Mouse (Mus musculus) cerebellum, adult 2 months (tissue): Measurements from ENCODE around the gene Mrpl27. TPM values are rescaled to one million over a fixed set of nuclear protein-coding genes. Genes with fewer than 3 reads are reported as not detected.

ENCODE experiments used
- DNase-seq, 2 experiments: peaks; one replicate each; pipeline ENCODE4 v3.0.0; 2021
- H3K27ac ChIP-seq: fragments of 200-500 bp; 2 replicates; pipeline ENCODE4 v1.5.1; 2012; ENCODE audit warnings: low read length, control low read depth, inconsistent platforms; ENCODE audit not compliant: insufficient read depth
- H3K27me3 ChIP-seq: fragments of 200-500 bp; 2 replicates; pipeline ENCODE4 v1.6.1; 2012; ENCODE audit warnings: inconsistent platforms, mild to moderate bottlenecking, low read length, moderate library complexity; ENCODE audit not compliant: control insufficient read depth, insufficient read depth
- H3K4me1 ChIP-seq: fragments of 200-500 bp; 2 replicates; pipeline ENCODE4 v1.6.1; 2011; ENCODE audit warnings: low read length; ENCODE audit not compliant: control insufficient read depth, insufficient read depth
- H3K4me3 ChIP-seq: fragments of 200-500 bp; replicated peaks from 2 replicates; pipeline ENCODE3; 2011; ENCODE audit warnings: mild to moderate bottlenecking, low read depth, low read length, control low read depth; ENCODE audit not compliant: insufficient read depth
- CTCF ChIP-seq: fragments of 200-500 bp; IDR thresholded peaks from 2 replicates; pipeline ENCODE4 v1.5.1; 2011; ENCODE audit warnings: low read depth, mild to moderate bottlenecking, control low read depth, low read length, moderate library complexity, borderline replicate concordance; ENCODE audit not compliant: insufficient read depth
- POLR2A ChIP-seq: fragments of 200-500 bp; IDR thresholded peaks from 2 replicates; pipeline ENCODE4 v1.6.1; 2011; ENCODE audit warnings: low read length, control low read depth, borderline replicate concordance; ENCODE audit not compliant: insufficient read depth
- WGBS: fragments of 180-500 bp; shearing (Covaris S2); methylation state at CpG from one replicate; pipeline ENCODE4 v1.1.7; 2018; 5-methylcytosine and 5-hydroxymethylcytosine counted together
- polyA plus RNA-seq: library from polyadenylated mRNA; depleted of rRNA; stranded (reverse); fragments of >200 nt; gene quantifications from 2 replicates; pipeline ENCODE4 v1.2.3, GENCODE M21; 2012; rRNA removed

The Mrpl27 gene
- polyA plus RNA-seq, 1 experiment: 136 TPM

GRCm38 (mm10) chr11:94697140-94697539 lies 43.6 kb downstream of the Mrpl27 start:
- Histone ChIP-seq H3K4me1 (no peaks in the 10 kb centered on the region), H3K27ac (no peak overlapping the region), H3K27me3 (no peaks in the 10 kb centered on the region), H3K4me3 (no peak overlapping the region)
- 93% methylated on average over 2 of the region's 2 CpGs for WGBS
- TF ChIP-seq POLR2A (no peak), CTCF (no peak)
- DNase-seq: no peak

DNA sequence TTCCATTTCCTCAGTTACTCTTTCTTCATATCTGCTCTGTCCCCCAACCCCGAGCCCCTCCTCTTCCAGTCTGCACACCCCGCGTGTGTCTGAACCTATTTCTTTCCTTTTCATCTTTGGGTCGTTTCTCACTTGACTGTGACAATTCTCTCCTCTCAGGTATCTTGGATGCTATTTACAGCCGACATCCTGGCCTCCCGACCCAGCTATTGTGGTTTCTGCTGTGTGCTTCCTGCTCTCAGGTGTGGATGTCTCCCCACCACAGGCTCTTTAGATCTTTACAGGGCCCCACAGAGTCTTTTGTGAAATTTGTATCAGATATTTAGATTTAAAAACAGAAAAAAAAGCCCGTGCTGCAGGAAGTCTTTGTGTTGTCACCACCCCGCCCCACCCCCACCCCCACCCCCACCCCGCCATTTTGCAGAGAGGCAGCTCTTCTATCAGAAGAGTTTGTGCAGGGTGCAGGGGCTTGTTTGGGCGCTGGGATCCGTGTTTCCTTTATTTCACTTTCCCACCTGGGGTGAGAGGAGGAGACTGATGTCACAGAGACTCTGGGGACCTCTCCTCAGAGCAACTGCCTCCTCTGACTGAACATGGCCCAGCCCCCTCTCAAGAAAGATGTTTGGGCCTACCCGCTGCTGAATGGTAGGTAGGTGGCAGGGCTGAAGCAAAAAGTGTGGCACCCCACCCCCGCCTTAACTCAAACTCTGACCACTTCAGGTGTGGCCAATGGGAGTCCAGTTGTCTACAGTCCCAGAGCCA lies 44.3 kb downstream of the Mrpl27 start:
- TF ChIP-seq CTCF: no peak
- no peak for TF ChIP-seq POLR2A
- H3K27me3 ChIP-seq: no peaks in the 10 kb centered on the region
- 49% methylated on average over 13 of the region's 13 CpGs for WGBS
- H3K4me1 ChIP-seq: peaks cover 3% of the 10 kb centered on the region
- DNase-seq: no peak
- no peak overlapping the region for H3K27ac ChIP-seq
- H3K4me3 ChIP-seq: no peak overlapping the region

DNA sequence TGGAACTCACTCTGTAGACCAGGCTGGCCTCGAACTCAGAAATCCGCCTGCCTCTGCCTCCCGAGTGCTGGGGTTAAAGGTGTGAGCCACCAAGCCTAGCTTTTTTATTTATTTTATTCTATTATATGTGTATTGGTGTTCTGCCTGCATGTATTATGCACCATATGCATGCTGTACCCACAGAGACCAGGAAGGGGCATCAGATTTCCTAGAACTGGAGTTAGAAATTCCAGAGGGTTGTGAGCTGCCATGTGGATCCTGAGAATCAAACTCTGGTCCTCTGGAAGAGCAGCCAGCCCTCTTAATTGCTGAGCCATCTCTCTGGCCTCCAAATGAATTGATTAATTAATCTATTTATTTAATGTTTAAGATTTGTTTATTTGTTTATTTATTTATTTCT lies 45.8 kb downstream of the Mrpl27 start:
- TF ChIP-seq POLR2A: no peak
- Histone ChIP-seq H3K27ac (no peak overlapping the region), H3K4me1 (peaks cover 4% of the 10 kb centered on the region), H3K27me3 (no peaks in the 10 kb centered on the region), H3K4me3 (no peak overlapping the region)
- WGBS: 98% methylated on average over 3 of the region's 3 CpGs
- DNase-seq: no peak

DNA sequence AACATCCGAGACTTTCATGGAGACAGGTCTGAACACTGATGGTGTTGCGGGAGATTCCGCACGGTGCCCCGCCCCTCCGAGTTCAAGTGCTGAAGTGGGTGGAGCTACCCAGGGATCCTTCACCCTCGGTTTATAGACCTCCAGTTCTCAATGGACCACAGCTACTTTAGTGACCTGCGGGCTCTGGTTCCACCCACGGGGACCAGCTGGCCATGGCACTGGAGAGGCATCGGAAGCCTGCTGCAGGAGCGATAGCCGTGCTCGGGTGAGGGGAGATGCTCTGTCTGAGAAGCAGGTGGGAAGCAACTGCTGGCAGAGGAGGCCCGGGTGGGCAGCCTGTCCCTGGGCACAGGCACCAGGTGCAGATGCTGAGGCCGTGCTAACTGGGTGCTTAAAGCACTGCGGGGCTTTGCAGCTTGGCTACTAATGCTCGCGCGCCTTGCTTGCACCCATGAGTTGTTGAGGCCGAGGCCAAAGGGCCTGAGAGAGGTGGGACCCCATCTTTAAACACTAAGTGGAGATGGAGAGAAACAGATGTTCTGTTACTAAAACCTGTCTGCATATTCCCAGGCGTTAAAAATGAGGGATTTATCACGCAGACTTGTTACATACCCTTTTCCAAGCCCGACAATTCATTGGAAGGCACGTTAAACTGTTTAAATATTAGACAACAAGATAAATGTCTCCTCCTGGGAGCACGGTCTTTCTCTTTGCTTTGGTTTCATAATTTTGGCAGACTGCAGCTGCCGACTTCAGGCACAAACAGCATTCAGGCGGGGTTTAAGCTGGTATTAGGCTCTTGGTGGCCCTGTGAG lies 48.0 kb downstream of the Mrpl27 start:
- H3K4me1 ChIP-seq: peaks cover 4% of the 10 kb centered on the region
- H3K27me3 ChIP-seq: no peaks in the 10 kb centered on the region
- no peak overlapping the region for H3K27ac ChIP-seq
- peak overlapping the region; percentile 50 for H3K4me3 ChIP-seq
- TF ChIP-seq POLR2A: no peak
- no peak for TF ChIP-seq CTCF
- peak; percentile 17 to 30 for DNase-seq
- WGBS: 28% methylated on average over 27 of the region's 27 CpGs

DNA sequence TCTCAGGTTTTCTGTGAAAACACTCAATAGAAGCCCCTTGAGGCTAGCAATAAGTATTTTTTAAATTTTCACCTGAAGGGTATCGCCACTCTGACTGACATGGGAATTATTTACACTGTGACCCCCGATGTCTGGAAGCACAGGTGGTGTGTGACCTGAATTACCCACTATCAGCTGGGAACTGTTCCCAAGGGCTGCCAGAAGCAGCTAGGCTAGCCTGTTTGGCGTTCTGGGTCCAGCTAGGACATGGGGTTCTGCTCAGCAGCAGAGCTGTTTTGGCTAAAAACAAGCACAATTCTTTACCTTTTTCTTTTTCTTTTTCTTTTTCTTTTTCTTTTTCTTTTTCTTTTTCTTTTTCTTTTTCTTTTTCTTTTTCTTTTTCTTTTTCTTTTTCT lies 48.6 kb downstream of the Mrpl27 start:
- peak in 1 of 2 experiments; percentile 21 for DNase-seq
- H3K4me1 ChIP-seq: peaks cover 4% of the 10 kb centered on the region
- TF ChIP-seq CTCF: no peak
- no peak for TF ChIP-seq POLR2A
- no peaks in the 10 kb centered on the region for H3K27me3 ChIP-seq
- no peak overlapping the region for H3K4me3 ChIP-seq
- no peak overlapping the region for H3K27ac ChIP-seq
- WGBS: 21% methylated on average over 3 of the region's 3 CpGs

GRCm38 (mm10) chr11:94704020-94704419 lies 50.5 kb downstream of the Mrpl27 start:
- TF ChIP-seq POLR2A (no peak), CTCF (no peak)
- DNase-seq: no peak
- peaks cover 4% of the 10 kb centered on the region for H3K4me1 ChIP-seq
- WGBS: 36% methylated on average over 7 of the region's 7 CpGs
- no peak overlapping the region for H3K4me3 ChIP-seq
- no peaks in the 10 kb centered on the region for H3K27me3 ChIP-seq
- H3K27ac ChIP-seq: no peak overlapping the region

DNA sequence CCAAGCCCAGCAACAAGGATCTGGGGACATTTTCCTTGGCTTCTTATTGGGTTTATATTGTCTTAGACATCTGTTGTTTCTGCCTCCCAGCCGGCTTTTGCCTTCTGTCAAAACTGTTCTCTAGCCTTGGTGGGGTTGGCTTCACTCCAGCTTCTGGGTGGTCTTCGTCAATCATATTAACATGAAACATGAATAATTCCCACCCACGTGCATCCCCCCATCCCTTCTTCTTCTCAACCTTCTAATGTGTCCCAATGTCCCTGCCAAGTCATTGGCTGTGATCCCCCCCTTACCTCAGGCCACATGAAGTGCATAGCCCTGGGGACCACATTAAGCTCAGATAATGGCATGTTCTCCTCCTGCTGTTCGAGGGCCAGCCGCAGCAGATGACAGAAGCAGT lies 50.9 kb downstream of the Mrpl27 start, which contains the start of gene Gm11541:
TSS of gene Gm11541 (minus strand) at position 28 of the 400 bp plus-strand sequence.
- TF ChIP-seq POLR2A: no peak
- no peak for TF ChIP-seq CTCF

More for the DNA sequence above, 50.9 kb downstream of the Mrpl27 start, which contains the start of gene Gm11541:
- Histone ChIP-seq H3K4me3 (no peak within 1 kb of the TSS), H3K4me1 (peaks cover 4% of the 10 kb centered on the region), H3K27ac (no peak within 1 kb of the TSS), H3K27me3 (no peaks in the 10 kb centered on the region)
- 28% methylated on average over 5 of the region's 5 CpGs for WGBS
- no peak for DNase-seq

Other genes with a start within 250 kb of the Mrpl27 start
- 199 and 248 TPM in 2 replicates for gene Cacna1g, start 179.6 kb upstream of the Mrpl27 start, polyA plus RNA-seq
- gene Spata20, start 167.6 kb upstream of the Mrpl27 start, polyA plus RNA-seq: 1.5 and 1.9 TPM in 2 replicates
- 31.1 and 35.9 TPM in 2 replicates for gene Epn3, start 153.8 kb upstream of the Mrpl27 start, polyA plus RNA-seq
- gene Mycbpap, start 132.0 kb upstream of the Mrpl27 start, polyA plus RNA-seq: 3.6 and 4.9 TPM in 2 replicates
- 19.7 and 20.8 TPM in 2 replicates for gene Rsad1, start 104.5 kb upstream of the Mrpl27 start, polyA plus RNA-seq
- gene Chad, start 88.7 kb upstream of the Mrpl27 start, polyA plus RNA-seq: 0.82 and 1.1 TPM in 2 replicates
- gene Acsf2, start 51.9 kb upstream of the Mrpl27 start, polyA plus RNA-seq: 13.1 and 15.2 TPM in 2 replicates
- gene Lrrc59, start 24.0 kb upstream of the Mrpl27 start, polyA plus RNA-seq: 71.9 and 72.1 TPM in 2 replicates
- 0.21 and 0.30 TPM in 2 replicates for gene Eme1, start 197 bp downstream of the Mrpl27 start, polyA plus RNA-seq
- 30.5 and 30.7 TPM in 2 replicates for gene Xylt2, start 23.7 kb downstream of the Mrpl27 start, polyA plus RNA-seq
- not detected in 2 replicates for gene Gm11541, start 50.7 kb downstream of the Mrpl27 start, polyA plus RNA-seq
- 0.33 and 0.48 TPM in 2 replicates for gene Cdc34b, start 88.0 kb downstream of the Mrpl27 start, polyA plus RNA-seq
- gene Tmem92, start 128.9 kb downstream of the Mrpl27 start, polyA plus RNA-seq: not detected in 2 replicates